19 mouse cellular contexts compared by ENCODE assay signal in genomic region chr4:141757124-141757523, GRCm38 (mm10). TPM values are rescaled to one million over a fixed set of nuclear protein-coding genes. Genes with fewer than 3 reads are reported as not detected.
"Had no signal": no experiment of that assay in that cellular context is flagged by ENCODE, and none has a peak within 500 bp of the region (broad histone marks: within the 10 kb centered on the region; RNA-seq: fewer than 3 reads in every experiment).

No protein-coding gene starts in this region.

- H3K27ac ChIP-seq: limb, embryonic 12.5 days; limb, embryonic 15.5 days had no signal

- H3K4me1 ChIP-seq: limb, embryonic 12.5 days had no signal

- H3K4me2 ChIP-seq: limb, embryonic 12.5 days; limb, embryonic 15.5 days; midbrain, embryonic 11.5 days had no signal

- H3K9me3 ChIP-seq: limb, embryonic 12.5 days; limb, embryonic 15.5 days had no signal

- DNase-seq: kidney, adult 18-20 months; kidney, adult 9 months; kidney, postnatal 14 days; kidney, postnatal 4 days; left cerebral cortex, postnatal 4 days; lung, adult 2 months; lung, postnatal 14 days; lung, postnatal 4 days; midbrain, embryonic 14.5 days; thymus, adult 18-20 months; thymus, postnatal 4 days had no signal

- H3K27me3 ChIP-seq: limb, embryonic 12.5 days; limb, embryonic 15.5 days had no signal

- H3K4me3 ChIP-seq: limb, embryonic 12.5 days; limb, embryonic 15.5 days had no signal

- H3K9ac ChIP-seq: limb, embryonic 12.5 days; limb, embryonic 15.5 days had no signal

RNA-seq across cellular contexts. Expression of gene Agmat, which starts 10.7 kb away (rescaled TPM):
- total RNA-seq: layer of hippocampus, postnatal 14 days; left cerebral cortex, postnatal 4 days; megakaryocyte progenitor cell, adult 5-6 weeks; midbrain, postnatal 0 days had no signal
- polyA plus RNA-seq: limb, embryonic 12.5 days; limb, embryonic 15.5 days; midbrain, embryonic 11.5 days; midbrain, embryonic 14.5 days; midbrain, postnatal 0 days; neural tube, embryonic 11.5 days; neural tube, embryonic 14.5 days had no signal
